Mouse (Mus musculus): ENCODE measurements at regions not wholly inside any gene's neighbourhood (a gene's known extent, or its start where the extent isn't known, plus 50 kb on each side); places are given as distances from the start of the nearest gene placed in this dataset.
A peak's percentile ranks its signal among the peaks of the same experiment; 100 is the strongest.

DNA sequence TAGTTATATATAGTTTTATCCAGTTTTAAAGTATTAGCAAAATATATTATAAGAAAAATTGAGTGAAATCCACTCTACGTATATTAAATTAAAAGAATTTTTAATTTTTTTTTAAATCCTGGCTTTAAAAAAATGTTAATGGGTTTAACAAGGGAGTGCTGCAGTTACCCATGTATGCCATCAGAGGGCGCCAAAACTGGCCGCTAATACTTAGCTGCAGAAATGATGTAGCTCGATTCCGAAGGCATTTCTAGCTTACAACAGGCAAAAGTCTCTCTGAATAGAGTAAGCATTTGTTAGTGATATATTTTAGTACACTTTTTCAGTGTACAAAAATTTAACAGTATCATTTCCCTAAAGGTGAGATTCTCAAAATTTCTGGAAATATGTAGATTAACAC is 73.1 kb downstream of the Olfr444 start:
- peak in 1 of 2 experiments; percentile 46 for DNase-seq (ENCODE audit: low spot score in 2 of 2)
